In genomic region chr8:33991165-33991916, GRCm38 (mm10) we compare ENCODE assay signal across 8 mouse cellular contexts.
A peak's percentile ranks its signal among the peaks of the same experiment; 100 is the strongest.
DNase-seq lines count a peak whose midpoint lies in the region; ATAC-seq and TF ChIP-seq lines count a peak whose summit lies in the region.
"Had no signal": no experiment of that assay in that cellular context is flagged by ENCODE, and none has a peak within 500 bp of the region (broad histone marks: within the 10 kb centered on the region; RNA-seq: fewer than 3 reads in every experiment).

No protein-coding gene starts in this region.

- H3K27ac ChIP-seq in hindbrain, embryonic 14.5 days = no peak overlapping the region
- peak overlapping the region; percentile 77 for H3K27ac ChIP-seq in liver, postnatal 0 days (ENCODE audit: low read depth)

- no peak for TF ChIP-seq EP300 in liver, postnatal 0 days (IDR thresholded peaks at IDR 0.05; ENCODE audit: low read depth)

- no peak overlapping the region; the same call in 1 of the 2 replicates for H3K4me3 ChIP-seq in hindbrain, embryonic 14.5 days (replicated peaks; ENCODE audit: low read length)
- H3K4me3 ChIP-seq in liver, postnatal 0 days (ENCODE audit: low read depth, low read length) = no peak overlapping the region

- H3K4me1 ChIP-seq in hindbrain, embryonic 14.5 days (replicated peaks; ENCODE audit: control insufficient read depth, insufficient read depth, low read length) = no peaks in the 10 kb centered on the region
- peaks cover 21% of the 10 kb centered on the region for H3K4me1 ChIP-seq in liver, postnatal 0 days (ENCODE audit: insufficient read depth)

- H3K27me3 ChIP-seq in hindbrain, embryonic 14.5 days (ENCODE audit: control insufficient read depth, insufficient read depth, low read length) = no peaks in the 10 kb centered on the region
- H3K27me3 ChIP-seq in liver, postnatal 0 days (ENCODE audit: insufficient read depth, low read length) = no peaks in the 10 kb centered on the region

- H3K9me3 ChIP-seq in hindbrain, embryonic 14.5 days (ENCODE audit: control insufficient read depth, low read length) = no peaks in the 10 kb centered on the region
- H3K9me3 ChIP-seq in liver, postnatal 0 days (ENCODE audit: low read length) = no peaks in the 10 kb centered on the region

- WGBS in hindbrain, embryonic 14.5 days = 22% methylated on average over 17 of the region's 17 CpGs
- WGBS in liver, postnatal 0 days (ENCODE audit: insufficient replicate concordance) = 49% methylated on average over 17 of the region's 17 CpGs

- ATAC-seq in hindbrain, embryonic 14.5 days (ENCODE audit: low FRiP score) = peak; percentile 55; the same call in 1 of the 2 replicates
- peak; percentile 41; the same call in 1 of the 2 replicates for ATAC-seq in liver, postnatal 0 days
- no peak for ATAC-seq in erythroblast, adult 5-6 weeks (replicated peaks; ENCODE audit: low FRiP score, poor library complexity, severe bottlenecking)

- no peak for TF ChIP-seq CTCF in liver, postnatal 0 days (IDR thresholded peaks at IDR 0.05; ENCODE audit: low read depth)

- H3K9ac ChIP-seq in hindbrain, embryonic 14.5 days = peak overlapping the region; percentile 39; the same call in 1 of the 2 replicates
- no peak overlapping the region for H3K9ac ChIP-seq in liver, postnatal 0 days (replicated peaks)

- peak; percentile 69 for DNase-seq in ES-CJ7 (ENCODE audit: low read depth, low spot score)
- DNase-seq in brain, adult 2 months (ENCODE audit: low read depth, low spot score) = peak; percentile 16
- DNase-seq in hindbrain, embryonic 14.5 days (ENCODE audit: low spot score) = peak; percentile 32
- DNase-seq in liver, postnatal 0 days = peak; percentile 57
- DNase-seq in frontal cortex, postnatal 10 days (ENCODE audit: low spot score in 2 of 2) = no peak
- no peak for DNase-seq in spleen, adult 18-20 months
- DNase-seq: kidney, adult 2 months had no signal

- no peaks in the 10 kb centered on the region for H3K36me3 ChIP-seq in hindbrain, embryonic 14.5 days (replicated peaks; ENCODE audit: control insufficient read depth, insufficient read depth)
- no peaks in the 10 kb centered on the region for H3K36me3 ChIP-seq in liver, postnatal 0 days (replicated peaks; ENCODE audit: insufficient read depth, low read length)

- H3K4me2 ChIP-seq in hindbrain, embryonic 14.5 days (replicated peaks) = peak overlapping the region; percentile 36
- H3K4me2 ChIP-seq in liver, postnatal 0 days (ENCODE audit: low read depth, low read length) = peak overlapping the region; percentile 40

Comparison
In these comparisons a context has a peak if more than half of its experiments do, and no peak if none do; other contexts are left out.
1. DNase-seq: peak in ES-CJ7 (single experiment), brain, adult 2 months (single experiment), hindbrain, embryonic 14.5 days (single experiment) and liver, postnatal 0 days (single experiment); none in frontal cortex, postnatal 10 days (0 of 2) and spleen, adult 18-20 months (0 of 2).